Mouse (Mus musculus): ENCODE measurements around the gene Cldn34d.

Cldn34d gene

DNA sequence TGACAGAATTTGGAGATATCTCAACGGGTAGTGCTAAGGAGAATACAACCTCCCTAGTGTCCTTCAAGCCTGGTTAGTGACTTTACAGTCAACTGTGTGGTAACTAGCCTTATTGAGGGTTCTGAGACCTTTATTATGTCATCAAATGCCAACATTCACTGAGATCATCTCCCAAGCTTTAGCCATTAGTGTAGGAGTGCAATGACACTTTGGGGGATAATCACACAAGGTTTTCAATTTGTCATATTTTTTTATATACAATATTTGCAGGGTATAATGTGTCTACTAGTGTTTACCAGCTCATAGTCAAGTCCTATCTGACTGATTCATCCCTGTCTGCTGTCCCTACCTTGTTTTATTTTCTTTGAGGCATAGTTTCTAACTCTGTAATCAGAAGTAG is at the start of gene Cldn34d:
Gene Cldn34d (minus strand): TSS at position 101 of the 400 bp plus-strand sequence.
- no peak for DNase-seq (ENCODE audit: low spot score)

DNA sequence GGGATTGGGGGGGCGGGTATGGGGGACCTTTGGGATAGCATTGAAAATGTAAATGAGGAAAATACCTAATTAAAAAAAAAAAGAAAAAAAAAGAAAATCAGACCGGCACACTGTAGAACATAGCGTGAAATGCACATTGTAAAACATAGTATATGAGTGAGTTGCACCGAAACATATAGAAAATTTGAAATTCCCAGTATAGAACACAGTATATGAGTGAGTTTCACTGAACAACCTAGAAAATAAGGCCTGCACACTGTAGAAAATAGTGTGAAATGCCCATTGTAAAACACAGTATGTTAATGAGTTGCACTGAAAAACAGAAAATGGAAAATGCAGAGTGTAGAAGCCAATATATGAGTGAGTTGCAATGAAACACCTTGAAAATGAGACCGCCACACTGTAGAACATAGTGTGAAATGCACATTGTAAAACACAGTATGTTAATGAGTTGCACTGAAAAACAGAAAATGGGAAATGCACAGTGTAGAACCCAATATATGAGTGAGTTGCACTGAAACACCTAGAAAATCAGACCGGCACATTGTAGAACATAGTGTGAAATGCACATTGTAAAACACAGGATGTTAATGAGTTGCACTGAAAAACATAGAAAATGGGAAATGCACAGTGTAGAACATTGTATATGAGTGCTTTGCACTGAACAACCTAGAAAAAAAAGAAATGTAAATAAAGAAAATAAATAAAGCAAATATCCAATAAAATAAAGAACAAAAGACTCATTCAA is 4.1 kb downstream of the Cldn34d start:
- no peak for DNase-seq (ENCODE audit: low spot score)

Measured in spleen, adult 12 weeks (tissue).